Comparison of ENCODE assay signal across 8 mouse cellular contexts in genomic region chr11:60209933-60210249, GRCm38 (mm10). TPM values are rescaled to one million over a fixed set of nuclear protein-coding genes. Genes with fewer than 3 reads are reported as not detected.
DNase-seq lines count a peak whose midpoint lies in the region; ATAC-seq and TF ChIP-seq lines count a peak whose summit lies in the region.

No protein-coding gene starts in this region.

- intact Hi-C loops in gastrocnemius, adult 2 months (cut with DNase I) = loop anchor here (5.0 kb wide), 1 partner anchor 142 kb away; the partner anchor contains the start of genes Drc3 and Tom1l2
- intact Hi-C loops in left cerebral cortex, postnatal 36 days (cut with DNase I) = no loop called here

- H3K4me1 ChIP-seq in testis, adult 2 months (ENCODE audit: control insufficient read depth, insufficient read depth, low read length) = peaks cover 23% of the 10 kb centered on the region
- peaks cover 93% of the 10 kb centered on the region for H3K4me1 ChIP-seq in liver, embryonic 13.5 days (replicated peaks)

- no peak for DNase-seq in gastrocnemius, adult 2 months
- DNase-seq in gastrocnemius, postnatal 10 days = no peak
- no peak for DNase-seq in testis, postnatal 14 days (ENCODE audit: low spot score)
- DNase-seq in liver, embryonic 13.5 days = no peak
- DNase-seq in layer of hippocampus, adult 9-11 months = no peak
- DNase-seq in left cerebral cortex, postnatal 36 days (ENCODE audit: low spot score in 2 of 2) = no peak

- H3K4me3 ChIP-seq in gastrocnemius, adult 2 months = peak overlapping the region; percentile 69
- H3K4me3 ChIP-seq in testis, adult 2 months (ENCODE audit: control insufficient read depth, low read depth, low read length) = peak overlapping the region; percentile 88
- H3K4me3 ChIP-seq in liver, embryonic 13.5 days (replicated peaks) = peak overlapping the region; percentile 65

- H3K27ac ChIP-seq in gastrocnemius, adult 2 months = peak overlapping the region; percentile 89
- H3K27ac ChIP-seq in testis, adult 2 months (ENCODE audit: control insufficient read depth, insufficient read depth, low read depth, low read length) = peak overlapping the region; percentile 67
- peak overlapping the region; percentile 79 for H3K27ac ChIP-seq in liver, embryonic 13.5 days

- H3K9ac ChIP-seq in liver, embryonic 13.5 days = peak overlapping the region; percentile 77

- ATAC-seq in liver, embryonic 13.5 days (ENCODE audit: low read depth) = no peak
- ATAC-seq in frontal cortex, adult (ENCODE audit: low TSS enrichment) = no peak

- WGBS in liver, embryonic 13.5 days (ENCODE audit: insufficient replicate concordance) = 2% methylated on average over 2 of the region's 2 CpGs

- no peak for TF ChIP-seq CTCF in gastrocnemius, adult 2 months (IDR thresholded peaks at IDR 0.05)
- TF ChIP-seq CTCF in testis, adult 2 months (IDR thresholded peaks at IDR 0.05; ENCODE audit: control insufficient read depth, insufficient read depth, insufficient replicate concordance, low read depth, low read length) = no peak

- TF ChIP-seq POLR2A in testis, adult 2 months (IDR thresholded peaks at IDR 0.05; ENCODE audit: control insufficient read depth, low read depth, low read length) = no peak

- no peaks in the 10 kb centered on the region for H3K27me3 ChIP-seq in testis, adult 2 months (ENCODE audit: control insufficient read depth, insufficient read depth, low read length)
- H3K27me3 ChIP-seq in liver, embryonic 13.5 days = no peaks in the 10 kb centered on the region

- no peaks in the 10 kb centered on the region for H3K9me3 ChIP-seq in liver, embryonic 13.5 days (replicated peaks)

- H3K36me3 ChIP-seq in testis, adult 2 months (ENCODE audit: control insufficient read depth, insufficient read depth, low read length) = no peaks in the 10 kb centered on the region
- peaks cover 30% of the 10 kb centered on the region for H3K36me3 ChIP-seq in liver, embryonic 13.5 days

- H3K4me2 ChIP-seq in liver, embryonic 13.5 days = peak overlapping the region; percentile 92

RNA-seq across cellular contexts. Expression of gene Srebf1, which starts 12.5 kb away (rescaled TPM):
- total RNA-seq in gastrocnemius, adult 2 months (2021) = 10 to 100 TPM; 27.5 to 43.4 TPM
- 10 to 100 TPM; 24.2 to 29.1 TPM for total RNA-seq in gastrocnemius, postnatal 10 days (2021)
- 13.2 and 18.5 TPM in 2 replicates for polyA plus RNA-seq in testis, adult 2 months (2012; rRNA removed)
- polyA plus RNA-seq in liver, embryonic 13.5 days (2015; fragmentation: Nextera tagmentation; extraction: Ambion mirVana) = 42.2 and 44.1 TPM in 2 replicates
- total RNA-seq in left cerebral cortex, postnatal 36 days (2021) = 10 to 100 TPM; 48.2 to 63.2 TPM
